Mouse (Mus musculus) embryonic facial prominence, embryonic 15.5 days (tissue): ENCODE data around the gene Mapk1ip1. TPM values are rescaled to one million over a fixed set of nuclear protein-coding genes. Genes with fewer than 3 reads are reported as not detected.

Experiments
- ATAC-seq: fragments of 200-750 bp; cut with Nextera tagmentation; 2 replicates; pipeline ENCODE4 v1.8.0; 2017; ENCODE audit warnings: low read depth, moderate TSS enrichment; ENCODE audit not compliant: insufficient number of reproducible peaks, low FRiP score, low TSS enrichment
- H3K27ac ChIP-seq: fragments of 300-500 bp; sonication (generic); replicated peaks from 2 replicates; pipeline ENCODE4 v1.5.1; 2015; ENCODE audit warnings: mild to moderate bottlenecking, inconsistent platforms
- H3K27me3 ChIP-seq: fragments of 300-500 bp; sonication (generic); 2 replicates; pipeline ENCODE4 v1.6.1; 2015; ENCODE audit warnings: inconsistent platforms
- H3K36me3 ChIP-seq: fragments of 300-500 bp; sonication (generic); 2 replicates; pipeline ENCODE4 v1.6.1; 2015; ENCODE audit warnings: mild to moderate bottlenecking, inconsistent platforms
- H3K4me1 ChIP-seq: fragments of 300-500 bp; sonication (generic); 2 replicates; pipeline ENCODE4 v1.6.1; 2015; ENCODE audit warnings: inconsistent platforms
- H3K4me2 ChIP-seq: fragments of 300-500 bp; sonication (generic); replicated peaks from 2 replicates; pipeline ENCODE4 v1.6.1; 2015; ENCODE audit warnings: mild to moderate bottlenecking, inconsistent platforms
- H3K4me3 ChIP-seq: fragments of 300-500 bp; sonication (generic); replicated peaks from 2 replicates; pipeline ENCODE4 v1.5.1; 2015; ENCODE audit warnings: mild to moderate bottlenecking, inconsistent platforms
- H3K9ac ChIP-seq: fragments of 300-500 bp; sonication (generic); 2 replicates; pipeline ENCODE4 v1.6.1; 2015; ENCODE audit warnings: inconsistent platforms
- H3K9me3 ChIP-seq: fragments of 300-500 bp; sonication (generic); replicated peaks from 2 replicates; pipeline ENCODE4 v1.6.1; 2016; ENCODE audit warnings: inconsistent platforms
- WGBS: fragments of 180-500 bp; shearing (Covaris S2); methylation state at CpG from one replicate; pipeline ENCODE4 v1.1.7; 2015; 5-methylcytosine and 5-hydroxymethylcytosine counted together
- polyA plus RNA-seq: library from polyadenylated mRNA; unstranded; fragments of >200 nt; fragmentation: Nextera tagmentation; extraction: Ambion mirVana; gene quantifications from 2 replicates; pipeline ENCODE4 v1.2.1, GENCODE M21; 2015

The Mapk1ip1 gene
- polyA plus RNA-seq, 1 experiment from 2014 or later, result 16.5 TPM

GRCm38 (mm10) chr7:138853417-138854031 is 7.5 kb upstream of the Mapk1ip1 start:
- Histone ChIP-seq H3K9ac (no peak overlapping the region), H3K4me2 (no peak overlapping the region), H3K4me1 (peaks cover 12% of the 10 kb centered on the region), H3K27me3 (no peaks in the 10 kb centered on the region), H3K4me3 (no peak overlapping the region), H3K36me3 (peaks cover 24% of the 10 kb centered on the region), H3K9me3 (no peaks in the 10 kb centered on the region), H3K27ac (no peak overlapping the region)
- WGBS, result 97% methylated on average over 4 of the region's 4 CpGs
- ATAC-seq, result no peak

DNA sequence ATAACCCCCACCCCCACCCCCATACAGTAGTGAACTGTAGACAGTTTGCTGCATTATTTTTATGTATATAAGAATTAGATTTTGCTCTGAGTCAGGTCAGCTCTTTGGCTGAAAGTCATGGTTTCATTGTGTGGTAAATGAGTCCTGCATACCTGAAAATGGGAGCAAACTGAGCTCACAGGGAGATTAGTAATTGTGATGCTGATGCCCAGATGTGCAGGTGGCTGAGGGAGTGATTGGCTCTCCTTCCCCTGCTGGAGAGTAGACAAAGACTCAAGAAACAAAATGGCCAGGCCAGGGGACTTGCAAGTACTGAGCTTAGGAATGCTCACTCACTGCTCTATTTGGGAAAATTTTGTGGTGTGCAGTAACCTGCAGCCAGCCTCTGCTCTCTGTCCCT is 4.0 kb upstream of the Mapk1ip1 start:
- ATAC-seq, result no peak
- no peak overlapping the region for H3K4me3 ChIP-seq
- H3K4me2 ChIP-seq, result no peak overlapping the region
- H3K27me3 ChIP-seq, result no peaks in the 10 kb centered on the region
- H3K27ac ChIP-seq, result 0 out of 2 replicates have a peak overlapping the region, but pooled peaks have one; percentile 28
- peaks cover 20% of the 10 kb centered on the region for H3K36me3 ChIP-seq
- H3K4me1 ChIP-seq, result peaks cover 32% of the 10 kb centered on the region
- H3K9ac ChIP-seq, result no peak overlapping the region
- H3K9me3 ChIP-seq, result no peaks in the 10 kb centered on the region

DNA sequence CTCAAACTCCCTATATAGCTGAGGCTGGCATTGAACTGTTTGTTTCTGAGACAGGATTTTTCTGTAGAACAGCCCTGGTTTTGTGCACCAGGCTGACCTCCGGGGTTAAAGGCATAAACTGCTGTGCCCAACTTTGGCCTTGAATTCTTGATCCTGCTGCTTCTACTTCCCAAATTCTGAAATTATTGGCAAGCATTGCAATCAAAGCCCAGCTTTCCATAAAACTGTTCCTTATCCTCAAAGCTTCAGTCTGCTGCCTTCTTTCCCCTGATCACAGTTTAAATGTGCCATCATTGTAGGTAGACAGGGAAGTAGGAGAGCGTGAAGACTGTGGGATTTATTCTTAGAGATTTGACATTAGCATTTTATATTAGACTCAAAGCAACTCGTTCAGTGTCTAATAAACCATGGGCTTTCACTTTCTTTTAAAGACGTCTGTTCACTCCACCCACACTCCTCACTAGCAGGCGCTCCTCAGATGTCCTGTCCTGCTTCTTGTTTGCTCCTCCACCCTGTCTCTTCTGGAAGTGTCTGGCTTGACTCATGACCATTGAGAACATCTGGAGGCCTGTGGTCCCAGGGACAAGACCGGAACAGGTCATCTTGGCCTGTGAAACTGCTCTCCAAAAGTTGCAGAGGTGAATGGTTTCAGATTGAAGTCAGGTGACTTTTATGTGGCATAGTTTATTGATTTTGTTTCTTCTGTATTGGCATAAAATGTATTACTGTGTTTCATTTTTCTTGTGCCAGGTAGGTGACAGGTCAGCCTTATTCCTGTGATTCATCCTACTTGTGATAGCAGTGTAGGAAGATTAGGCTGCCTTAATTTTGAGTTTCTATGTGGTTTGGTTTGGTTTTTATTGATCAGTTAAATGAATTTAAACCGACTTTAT is 2.2 kb upstream of the Mapk1ip1 start:
- Histone ChIP-seq H3K27ac (no peak overlapping the region), H3K27me3 (no peaks in the 10 kb centered on the region), H3K9ac (0 out of 2 replicates have a peak overlapping the region, but pooled peaks have one; percentile 83), H3K9me3 (no peaks in the 10 kb centered on the region), H3K4me2 (peak overlapping the region; percentile 80), H3K4me1 (peaks cover 44% of the 10 kb centered on the region), H3K4me3 (peak overlapping the region; percentile 76; the same call in 1 of the 2 replicates), H3K36me3 (peaks cover 13% of the 10 kb centered on the region)
- no peak for ATAC-seq
- 68% methylated on average over 7 of the region's 7 CpGs for WGBS

DNA sequence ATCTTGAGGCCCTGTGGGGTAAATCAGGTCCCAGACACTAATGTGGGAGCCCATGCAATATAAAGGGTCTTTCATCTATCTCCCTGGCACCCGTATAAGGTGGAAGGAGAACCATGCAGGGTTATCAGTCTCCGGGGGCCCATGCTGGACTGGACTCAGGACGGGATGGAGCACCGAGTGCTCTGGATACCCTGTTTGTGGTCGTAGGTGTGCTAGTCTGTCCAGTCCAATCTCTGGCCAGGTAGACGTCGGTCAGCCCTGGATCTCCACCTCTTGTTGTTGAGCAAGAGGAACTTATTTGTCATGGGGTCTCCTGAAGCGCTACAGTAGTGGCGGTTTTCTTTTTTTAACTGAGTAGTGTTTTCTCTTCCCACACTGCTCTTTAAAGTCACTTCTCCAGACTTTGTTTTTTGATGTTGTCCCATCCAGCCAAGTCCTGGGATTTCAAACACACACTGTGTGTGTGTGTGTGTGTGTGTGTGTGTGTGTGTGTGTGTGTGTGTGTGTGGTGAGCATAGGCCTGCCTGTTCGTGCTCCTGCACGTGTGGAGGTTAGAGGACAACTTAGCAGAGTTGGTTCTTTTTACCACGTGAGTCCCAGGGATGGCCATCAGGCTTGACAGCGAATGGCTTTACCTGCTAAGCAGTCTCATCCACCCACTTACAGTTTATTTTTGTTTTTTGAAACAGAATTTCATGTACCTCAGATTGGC is 1.4 kb upstream of the Mapk1ip1 start:
- H3K4me3 ChIP-seq, result peak overlapping the region; percentile 76
- 35% methylated on average over 13 of the region's 13 CpGs for WGBS
- H3K9ac ChIP-seq, result peak overlapping the region; percentile 83
- no peaks in the 10 kb centered on the region for H3K27me3 ChIP-seq
- ATAC-seq, result no peak
- H3K27ac ChIP-seq, result peak overlapping the region; percentile 97; the same call in 1 of the 2 replicates
- H3K9me3 ChIP-seq, result no peaks in the 10 kb centered on the region
- peaks cover 44% of the 10 kb centered on the region for H3K4me1 ChIP-seq
- peak overlapping the region; percentile 80 for H3K4me2 ChIP-seq
- peaks cover 5% of the 10 kb centered on the region; the same call in 1 of the 2 replicates for H3K36me3 ChIP-seq

DNA sequence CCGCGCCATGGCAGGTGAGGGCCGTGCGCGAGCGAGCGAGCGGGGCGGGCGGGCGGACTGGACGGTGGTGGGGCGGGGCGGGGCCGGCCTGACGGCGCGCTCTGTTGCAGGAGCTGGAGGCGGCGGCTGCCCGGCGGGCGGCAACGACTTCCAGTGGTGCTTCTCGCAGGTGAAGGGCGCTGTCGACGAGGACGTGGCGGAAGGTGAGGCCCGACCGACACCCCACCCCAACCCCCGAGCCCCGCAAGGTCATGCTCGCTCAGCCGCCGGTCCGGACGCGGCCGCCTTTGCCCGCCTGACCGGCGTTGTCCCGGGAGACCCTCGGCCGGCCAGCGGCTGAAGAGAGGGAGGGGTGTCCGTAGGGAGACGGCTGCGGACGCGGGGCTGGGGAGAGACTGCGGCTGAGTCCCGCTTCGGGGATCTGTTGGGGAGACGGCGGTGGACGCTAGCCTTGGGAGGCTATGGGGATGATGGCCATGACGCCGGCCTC is 474 bp upstream of the Mapk1ip1 start:
- no peaks in the 10 kb centered on the region for H3K9me3 ChIP-seq
- H3K4me2 ChIP-seq, result peak overlapping the region; percentile 80
- ATAC-seq, result peak; percentile 84
- peaks cover 44% of the 10 kb centered on the region for H3K4me1 ChIP-seq
- no peaks in the 10 kb centered on the region for H3K36me3 ChIP-seq
- H3K27ac ChIP-seq, result peak overlapping the region; percentile 97
- H3K9ac ChIP-seq, result peak overlapping the region; percentile 83
- WGBS, result under 1% methylated on average over 61 of the region's 61 CpGs
- H3K27me3 ChIP-seq, result no peaks in the 10 kb centered on the region
- peak overlapping the region; percentile 76 for H3K4me3 ChIP-seq

- peak overlapping the region; percentile 76 for H3K4me3 ChIP-seq
- peak overlapping the region; percentile 97 for H3K27ac ChIP-seq
- H3K4me2 ChIP-seq, result peak overlapping the region; percentile 80
- no peaks in the 10 kb centered on the region for H3K36me3 ChIP-seq
- H3K9me3 ChIP-seq, result no peaks in the 10 kb centered on the region
- no peak overlapping the region for H3K9ac ChIP-seq
- ATAC-seq, result no peak
- peaks cover 44% of the 10 kb centered on the region for H3K4me1 ChIP-seq
- 35% methylated on average over 8 of the region's 8 CpGs for WGBS
- no peaks in the 10 kb centered on the region for H3K27me3 ChIP-seq
These were observed 962 bp downstream of the Mapk1ip1 start for GRCm38 (mm10) chr7:138845111-138845510.

DNA sequence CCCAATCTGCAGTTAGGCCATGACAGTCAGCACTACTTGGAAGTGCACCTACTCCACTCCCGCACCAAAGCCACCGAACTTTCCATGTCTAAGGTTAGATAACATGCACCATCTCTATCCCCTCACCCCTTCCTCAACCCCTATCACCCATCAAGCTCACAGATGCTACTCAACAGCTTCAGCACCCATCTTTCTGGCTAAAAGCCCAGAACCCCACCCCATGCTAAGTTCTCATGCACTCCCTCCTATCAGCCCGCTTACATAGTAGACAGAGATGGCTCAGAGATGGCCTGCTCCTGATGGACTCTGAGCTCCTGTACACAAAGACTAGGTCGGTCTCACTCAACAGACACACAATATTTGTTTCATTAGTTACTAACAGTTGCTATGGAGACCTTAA is 2.7 kb downstream of the Mapk1ip1 start:
- H3K27me3 ChIP-seq, result no peaks in the 10 kb centered on the region
- no peak for ATAC-seq
- H3K4me1 ChIP-seq, result peaks cover 35% of the 10 kb centered on the region
- H3K4me3 ChIP-seq, result no peak overlapping the region
- H3K27ac ChIP-seq, result no peak overlapping the region
- no peak overlapping the region for H3K4me2 ChIP-seq
- WGBS, result 83% methylated on average over 4 of the region's 4 CpGs
- H3K9me3 ChIP-seq, result no peaks in the 10 kb centered on the region
- H3K36me3 ChIP-seq, result no peaks in the 10 kb centered on the region
- no peak overlapping the region for H3K9ac ChIP-seq

DNA sequence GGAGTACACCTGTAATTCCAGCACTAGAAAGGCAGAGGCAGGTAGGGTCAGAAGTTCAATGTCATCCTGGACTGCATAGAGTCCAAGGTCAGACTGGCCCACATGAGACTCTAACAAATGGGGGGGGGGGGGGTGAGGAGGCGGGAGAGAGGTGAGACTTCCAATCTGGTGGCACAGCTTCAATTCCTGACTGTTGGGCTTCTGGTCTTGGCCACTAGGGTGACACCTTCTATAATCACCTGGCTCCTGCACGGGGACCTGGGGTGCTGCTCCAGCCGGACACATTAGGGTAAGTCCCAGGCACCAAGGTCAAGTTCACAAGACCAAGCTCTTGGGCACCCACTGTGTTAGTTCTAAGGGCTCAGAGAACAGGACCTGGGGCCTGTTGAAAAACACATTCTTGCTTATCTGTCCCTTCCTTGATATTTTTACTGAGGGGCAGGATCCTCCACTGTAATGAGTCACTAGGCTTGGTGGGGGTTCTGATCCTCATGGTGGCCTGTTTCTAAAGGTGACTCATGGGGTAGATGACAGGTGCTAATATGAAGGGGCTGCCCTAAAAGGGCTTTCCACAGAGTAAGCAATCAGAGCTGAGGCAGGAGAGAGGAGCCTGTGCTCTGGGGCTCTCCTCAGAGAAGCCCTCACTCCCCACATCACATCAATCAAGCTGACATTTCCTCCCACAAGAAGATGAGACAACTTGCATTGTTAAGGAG is 4.5 kb downstream of the Mapk1ip1 start:
- Histone ChIP-seq H3K4me2 (no peak overlapping the region), H3K36me3 (peaks cover 2% of the 10 kb centered on the region), H3K27me3 (no peaks in the 10 kb centered on the region), H3K4me1 (peaks cover 21% of the 10 kb centered on the region), H3K27ac (no peak overlapping the region), H3K4me3 (no peak overlapping the region), H3K9me3 (no peaks in the 10 kb centered on the region), H3K9ac (no peak overlapping the region)
- 79% methylated on average over 3 of the region's 3 CpGs for WGBS
- no peak for ATAC-seq

- 0 out of 2 replicates have a peak, but pooled peaks have one; percentile 25 for ATAC-seq
- WGBS, result 26% methylated on average over 4 of the region's 4 CpGs
These were observed 5.5 kb downstream of the Mapk1ip1 start for GRCm38 (mm10) chr7:138840594-138841021.

GRCm38 (mm10) chr7:138835028-138835427 is 11.0 kb downstream of the Mapk1ip1 start:
- peaks cover 11% of the 10 kb centered on the region for H3K36me3 ChIP-seq
- no peak for ATAC-seq
- WGBS, result 86% methylated on average over 3 of the region's 3 CpGs
- no peak overlapping the region for H3K4me3 ChIP-seq
- no peak overlapping the region for H3K4me2 ChIP-seq
- H3K9ac ChIP-seq, result no peak overlapping the region
- no peak overlapping the region for H3K27ac ChIP-seq
- no peaks in the 10 kb centered on the region for H3K9me3 ChIP-seq
- no peaks in the 10 kb centered on the region for H3K27me3 ChIP-seq
- H3K4me1 ChIP-seq, result no peaks in the 10 kb centered on the region

More at GRCm38 (mm10) chr7:138840594-138841021, 5.5 kb downstream of the Mapk1ip1 start:
- Histone ChIP-seq H3K27ac (no peak overlapping the region), H3K4me2 (no peak overlapping the region), H3K36me3 (peaks cover 11% of the 10 kb centered on the region), H3K27me3 (no peaks in the 10 kb centered on the region), H3K4me3 (no peak overlapping the region), H3K4me1 (peaks cover 21% of the 10 kb centered on the region), H3K9me3 (no peaks in the 10 kb centered on the region), H3K9ac (no peak overlapping the region)
